Mouse (Mus musculus): ENCODE results near the gene Dusp3. TPM values are rescaled to one million over a fixed set of nuclear protein-coding genes. Genes with fewer than 3 reads are reported as not detected.

The Dusp3 gene
- total and polyA plus RNA-seq, 2 experiments: 15.8 to 38.7 TPM

DNA sequence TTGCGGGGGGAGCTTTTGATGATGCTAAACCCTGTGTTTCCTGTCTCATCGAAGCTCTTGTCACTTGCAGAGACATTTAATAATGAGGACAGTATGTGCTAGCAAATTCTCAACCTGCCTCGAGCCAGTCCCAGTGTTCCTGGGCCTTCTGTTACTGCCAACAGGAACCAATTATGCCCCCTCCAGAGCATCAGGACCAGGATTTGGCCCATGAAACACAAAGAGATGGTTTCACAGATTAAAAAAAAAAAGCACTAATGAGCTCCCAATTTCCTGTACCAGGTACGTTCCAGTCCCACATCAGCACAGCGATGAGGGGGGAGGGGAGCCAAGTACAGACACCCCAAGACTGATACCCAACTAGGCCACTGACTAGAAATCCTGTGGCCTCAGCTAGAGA is 34.4 kb upstream of the Dusp3 start:
- WGBS: 91% methylated on average over 5 of the region's 5 CpGs
- Histone ChIP-seq H3K79me2 (ENCODE audit: control insufficient read depth, insufficient read depth, low read length) (no peaks in the 10 kb centered on the region), H3K4me1 (ENCODE audit: control insufficient read depth, insufficient read depth, low read length) (peaks cover under 1% of the 10 kb centered on the region; the same call in 1 of the 2 replicates), H3K4me3 (ENCODE audit: insufficient read depth, low read depth, low read length) (no peak overlapping the region), H3K36me3 (ENCODE audit: control insufficient read depth, insufficient read depth, low read length) (no peaks in the 10 kb centered on the region), H3K9ac (ENCODE audit: low read depth, low read length) (no peak overlapping the region), H3K27me3 (ENCODE audit: control insufficient read depth, insufficient read depth, low read length) (0 out of 2 replicates have a peak, but pooled peaks cover 3% of the 10 kb centered on the region), H3K27ac (replicated peaks; ENCODE audit: insufficient read depth, low read depth, low read length) (no peak overlapping the region)
- TF ChIP-seq CTCF (IDR thresholded peaks at IDR 0.05; ENCODE audit: low read depth, low read length): no peak
- TF ChIP-seq POLR2A (IDR thresholded peaks at IDR 0.05; ENCODE audit: extremely low read depth, insufficient read depth, low read length): no peak
- no peak for DNase-seq (ENCODE audit: extremely low read depth, low read depth, low spot score)

DNA sequence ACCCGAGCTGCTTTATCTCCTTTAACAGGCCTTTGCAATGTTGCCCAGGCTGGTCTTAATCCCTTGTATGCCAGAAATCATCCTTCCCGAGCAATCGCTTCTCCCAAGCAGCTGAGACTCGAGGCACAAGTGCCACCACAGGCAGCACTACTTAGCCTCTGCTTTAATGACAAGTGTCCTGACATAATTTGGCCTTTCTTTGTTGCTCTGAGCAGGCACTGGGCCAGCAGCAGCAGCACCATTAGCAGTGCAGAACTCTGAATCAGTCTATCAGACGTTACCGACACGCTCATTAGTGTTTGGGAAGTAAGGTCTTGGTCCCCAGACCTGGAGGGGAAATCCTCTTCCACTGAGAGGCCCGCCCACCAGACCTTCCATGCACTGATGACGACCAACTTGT is 32.9 kb upstream of the Dusp3 start:
- Histone ChIP-seq H3K79me2 (ENCODE audit: control insufficient read depth, insufficient read depth, low read length) (no peaks in the 10 kb centered on the region), H3K36me3 (ENCODE audit: control insufficient read depth, insufficient read depth, low read length) (no peaks in the 10 kb centered on the region), H3K4me1 (ENCODE audit: control insufficient read depth, insufficient read depth, low read length) (no peaks in the 10 kb centered on the region), H3K9ac (ENCODE audit: low read depth, low read length) (no peak overlapping the region), H3K27ac (replicated peaks; ENCODE audit: insufficient read depth, low read depth, low read length) (no peak overlapping the region), H3K27me3 (ENCODE audit: control insufficient read depth, insufficient read depth, low read length) (no peaks in the 10 kb centered on the region), H3K4me3 (ENCODE audit: insufficient read depth, low read depth, low read length) (no peak overlapping the region)
- WGBS: 79% methylated on average over 9 of the region's 9 CpGs
- DNase-seq (ENCODE audit: extremely low read depth, low read depth, low spot score): no peak
- TF ChIP-seq POLR2A (IDR thresholded peaks at IDR 0.05; ENCODE audit: extremely low read depth, insufficient read depth, low read length) (no peak), CTCF (IDR thresholded peaks at IDR 0.05; ENCODE audit: low read depth, low read length) (no peak)

DNA sequence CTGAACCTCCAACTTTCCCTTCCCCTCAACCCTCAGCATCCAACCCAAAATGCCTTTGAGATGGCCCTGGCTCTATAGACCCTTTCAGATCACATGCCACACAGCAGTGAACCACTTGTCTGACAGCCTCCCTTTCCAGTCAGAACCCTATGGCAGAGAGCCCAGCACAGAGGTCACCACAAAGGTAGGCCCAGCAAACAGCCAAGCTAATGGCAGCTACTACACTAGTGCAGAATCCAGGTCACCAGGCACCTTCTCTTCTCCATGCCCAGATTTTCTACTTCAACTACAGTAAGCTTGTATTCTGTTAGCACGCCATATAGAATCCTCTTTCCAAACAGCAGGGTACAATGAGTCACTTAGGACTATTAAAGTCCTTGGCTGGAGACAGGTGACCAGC is 29.3 kb upstream of the Dusp3 start:
- H3K4me3 ChIP-seq (ENCODE audit: insufficient read depth, low read depth, low read length): no peak overlapping the region
- TF ChIP-seq CTCF (IDR thresholded peaks at IDR 0.05; ENCODE audit: low read depth, low read length) (no peak), POLR2A (IDR thresholded peaks at IDR 0.05; ENCODE audit: extremely low read depth, insufficient read depth, low read length) (no peak)
- H3K27me3 ChIP-seq (ENCODE audit: control insufficient read depth, insufficient read depth, low read length): no peaks in the 10 kb centered on the region
- no peak overlapping the region for H3K27ac ChIP-seq (replicated peaks; ENCODE audit: insufficient read depth, low read depth, low read length)
- WGBS: 82% methylated on average over 1 of the region's 1 CpGs
- no peaks in the 10 kb centered on the region for H3K36me3 ChIP-seq (ENCODE audit: control insufficient read depth, insufficient read depth, low read length)
- H3K9ac ChIP-seq (ENCODE audit: low read depth, low read length): no peak overlapping the region
- H3K4me1 ChIP-seq (ENCODE audit: control insufficient read depth, insufficient read depth, low read length): no peaks in the 10 kb centered on the region
- H3K79me2 ChIP-seq (ENCODE audit: control insufficient read depth, insufficient read depth, low read length): no peaks in the 10 kb centered on the region
- peak; percentile 28 for DNase-seq (ENCODE audit: extremely low read depth, low read depth, low spot score)

DNA sequence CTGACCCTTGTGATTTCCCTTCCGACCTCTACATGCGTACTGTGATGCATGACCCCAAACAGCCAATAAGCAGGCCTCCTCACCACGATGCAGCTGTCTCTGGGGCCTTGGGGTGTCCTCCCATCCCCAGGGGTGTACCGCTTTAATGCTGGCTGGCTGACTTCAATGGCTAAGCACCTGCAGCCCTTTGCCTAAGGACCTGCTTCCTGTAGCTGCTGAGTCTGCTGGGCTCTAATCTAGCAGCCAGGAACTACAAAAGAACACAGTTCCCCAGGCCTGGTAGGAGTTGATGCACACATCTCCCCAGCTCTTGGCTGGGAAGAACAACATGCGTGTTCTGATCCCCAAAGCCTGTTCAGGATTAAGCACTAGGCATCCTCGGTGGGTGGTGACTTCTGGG is 28.7 kb upstream of the Dusp3 start:
- TF ChIP-seq CTCF (IDR thresholded peaks at IDR 0.05; ENCODE audit: low read depth, low read length) (no peak), POLR2A (IDR thresholded peaks at IDR 0.05; ENCODE audit: extremely low read depth, insufficient read depth, low read length) (no peak)
- no peak for DNase-seq (ENCODE audit: extremely low read depth, low read depth, low spot score)
- Histone ChIP-seq H3K4me1 (ENCODE audit: control insufficient read depth, insufficient read depth, low read length) (no peaks in the 10 kb centered on the region), H3K4me3 (ENCODE audit: insufficient read depth, low read depth, low read length) (no peak overlapping the region), H3K9ac (ENCODE audit: low read depth, low read length) (no peak overlapping the region), H3K36me3 (ENCODE audit: control insufficient read depth, insufficient read depth, low read length) (no peaks in the 10 kb centered on the region), H3K27ac (replicated peaks; ENCODE audit: insufficient read depth, low read depth, low read length) (no peak overlapping the region), H3K27me3 (ENCODE audit: control insufficient read depth, insufficient read depth, low read length) (no peaks in the 10 kb centered on the region), H3K79me2 (ENCODE audit: control insufficient read depth, insufficient read depth, low read length) (no peaks in the 10 kb centered on the region)
- WGBS: 83% methylated on average over 6 of the region's 6 CpGs

DNA sequence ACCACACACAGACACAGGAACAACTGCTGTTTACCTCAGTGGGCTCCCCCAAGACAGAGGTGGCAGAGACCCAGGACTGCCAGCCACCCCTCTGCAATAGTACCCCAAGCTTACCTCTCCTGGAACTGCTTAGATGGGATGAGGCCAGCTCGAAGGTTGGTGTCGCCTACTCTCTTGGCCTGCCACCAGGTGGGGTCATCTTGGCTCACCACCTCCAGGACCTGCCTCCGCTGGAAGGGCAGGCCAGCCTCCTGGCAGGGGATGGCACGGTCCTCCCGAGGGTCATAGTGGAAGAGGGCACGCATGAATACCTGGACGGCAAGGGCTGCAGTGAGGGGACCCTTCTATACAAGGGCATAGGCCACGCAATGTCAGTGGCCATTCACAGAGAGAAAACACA is 26.4 kb upstream of the Dusp3 start:
- 61% methylated on average over 8 of the region's 8 CpGs for WGBS
- Histone ChIP-seq H3K27ac (replicated peaks; ENCODE audit: insufficient read depth, low read depth, low read length) (no peak overlapping the region), H3K79me2 (ENCODE audit: control insufficient read depth, insufficient read depth, low read length) (no peaks in the 10 kb centered on the region), H3K36me3 (ENCODE audit: control insufficient read depth, insufficient read depth, low read length) (no peaks in the 10 kb centered on the region), H3K4me1 (ENCODE audit: control insufficient read depth, insufficient read depth, low read length) (0 out of 2 replicates have a peak, but pooled peaks cover 1% of the 10 kb centered on the region), H3K4me3 (ENCODE audit: insufficient read depth, low read depth, low read length) (no peak overlapping the region), H3K27me3 (ENCODE audit: control insufficient read depth, insufficient read depth, low read length) (no peaks in the 10 kb centered on the region), H3K9ac (ENCODE audit: low read depth, low read length) (no peak overlapping the region)
- peak; percentile 23; the same call in 1 of the 2 replicates for TF ChIP-seq CTCF (IDR thresholded peaks at IDR 0.05; ENCODE audit: low read depth, low read length)
- no peak for TF ChIP-seq POLR2A (IDR thresholded peaks at IDR 0.05; ENCODE audit: extremely low read depth, insufficient read depth, low read length)
- no peak for DNase-seq (ENCODE audit: extremely low read depth, low read depth, low spot score)

DNA sequence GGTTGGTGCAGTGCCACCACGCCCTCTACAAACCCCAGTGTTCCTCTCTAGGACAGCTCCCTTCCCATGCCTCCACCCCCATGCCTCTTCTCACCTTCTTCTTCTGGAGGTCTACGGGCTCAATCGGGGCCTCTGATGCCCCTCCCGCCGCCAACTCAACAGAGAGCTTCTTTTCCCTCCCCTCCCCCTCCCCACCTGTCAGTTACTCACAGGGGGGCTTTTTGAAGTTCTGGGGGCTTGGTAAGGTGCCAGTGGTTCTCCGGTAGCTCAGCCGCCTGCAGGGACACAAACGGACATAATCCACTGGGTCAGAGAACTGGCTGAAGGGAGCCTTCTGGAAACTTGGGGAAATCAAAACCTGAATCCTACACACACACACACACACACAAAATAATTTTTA is 24.7 kb upstream of the Dusp3 start:
- H3K4me1 ChIP-seq (ENCODE audit: control insufficient read depth, insufficient read depth, low read length): 0 out of 2 replicates have a peak, but pooled peaks cover 1% of the 10 kb centered on the region
- no peak overlapping the region for H3K4me3 ChIP-seq (ENCODE audit: insufficient read depth, low read depth, low read length)
- H3K27me3 ChIP-seq (ENCODE audit: control insufficient read depth, insufficient read depth, low read length): no peaks in the 10 kb centered on the region
- H3K79me2 ChIP-seq (ENCODE audit: control insufficient read depth, insufficient read depth, low read length): no peaks in the 10 kb centered on the region
- TF ChIP-seq POLR2A (IDR thresholded peaks at IDR 0.05; ENCODE audit: extremely low read depth, insufficient read depth, low read length): no peak
- no peak for TF ChIP-seq CTCF (IDR thresholded peaks at IDR 0.05; ENCODE audit: low read depth, low read length)
- WGBS: 91% methylated on average over 8 of the region's 8 CpGs
- no peaks in the 10 kb centered on the region for H3K36me3 ChIP-seq (ENCODE audit: control insufficient read depth, insufficient read depth, low read length)
- no peak overlapping the region for H3K27ac ChIP-seq (replicated peaks; ENCODE audit: insufficient read depth, low read depth, low read length)
- no peak overlapping the region for H3K9ac ChIP-seq (ENCODE audit: low read depth, low read length)
- no peak for DNase-seq (ENCODE audit: extremely low read depth, low read depth, low spot score)

Measured in liver, adult 2 months (tissue).